Mouse (Mus musculus): ENCODE data around the gene Rnaseh2c. TPM values are rescaled to one million over a fixed set of nuclear protein-coding genes. Genes with fewer than 3 reads are reported as not detected.

Gene Rnaseh2c
- polyA plus RNA-seq, 1 experiment: 47.2 TPM

DNA sequence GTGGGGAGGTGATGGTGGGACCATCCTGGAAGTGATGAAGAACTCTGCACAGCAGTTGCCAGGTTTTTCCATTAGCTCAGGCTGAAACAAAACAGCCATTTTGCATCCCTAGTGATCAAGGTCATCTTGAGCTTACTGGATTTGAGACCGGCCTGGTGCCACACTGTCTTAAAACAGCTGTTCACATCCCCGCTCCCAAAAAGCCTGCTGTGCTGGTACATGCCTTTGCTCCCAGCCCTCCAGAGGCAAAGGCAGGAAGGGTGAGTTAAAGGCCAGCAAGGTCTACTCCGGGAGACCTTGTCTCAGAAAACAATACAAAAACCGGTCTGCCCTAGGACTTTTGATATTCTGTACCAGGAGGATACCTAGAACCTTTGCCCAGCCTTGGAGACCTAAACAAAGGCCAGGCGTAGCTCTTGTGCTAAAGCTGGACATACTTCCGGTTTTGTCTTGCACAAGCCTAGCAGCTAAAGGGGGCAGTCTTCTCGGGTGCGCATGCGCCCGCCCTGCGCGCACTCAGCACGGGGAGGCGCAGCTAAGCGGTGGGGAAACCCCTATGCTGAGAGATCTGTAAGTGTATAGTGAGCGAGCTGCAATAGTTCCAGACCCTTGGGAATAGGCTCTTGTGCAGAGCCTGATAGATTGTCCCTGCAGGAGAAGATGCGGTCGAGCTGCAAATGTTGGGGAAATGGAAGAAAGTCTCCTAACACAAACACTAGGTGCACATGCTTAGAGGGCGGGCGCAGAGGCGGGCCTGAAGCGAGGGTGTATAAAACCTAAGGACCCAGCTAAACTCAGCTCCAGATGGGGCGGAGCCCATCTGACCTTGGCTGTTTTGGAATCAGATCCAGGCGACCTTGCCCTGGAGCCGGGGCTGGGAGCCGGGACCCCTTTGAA lies 47.0 kb downstream of the Rnaseh2c start:
- TF ChIP-seq POLR2A (IDR thresholded peaks at IDR 0.05; ENCODE audit: insufficient read depth, low read length): no peak
- 0 out of 2 replicates have a peak, but pooled peaks have one; percentile 6 for TF ChIP-seq EP300 (IDR thresholded peaks at IDR 0.05; ENCODE audit: insufficient read depth, low read depth, low read length)

DNA sequence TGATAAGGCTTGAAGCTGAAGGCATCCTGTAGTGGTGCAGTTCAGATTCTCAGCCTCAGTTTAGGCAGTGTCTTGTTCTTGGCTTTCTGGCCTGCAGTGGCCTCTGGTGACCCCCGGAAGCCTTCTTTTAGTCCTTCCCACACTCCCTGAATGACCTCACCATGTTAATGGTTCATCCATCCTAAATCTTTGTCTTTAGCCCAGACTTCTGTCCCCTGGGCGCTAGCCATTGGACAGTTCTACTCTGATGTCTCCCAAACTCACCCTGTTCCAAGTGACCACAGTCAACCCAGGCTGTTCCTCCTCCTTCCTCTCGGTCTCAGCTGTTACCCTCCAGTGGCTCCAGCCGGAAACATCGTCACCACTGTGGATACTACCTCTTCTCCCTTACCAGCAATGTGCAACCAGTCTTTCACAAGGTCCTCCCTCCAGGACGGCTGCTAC lies 47.6 kb downstream of the Rnaseh2c start:
- Histone ChIP-seq H3K27ac (ENCODE audit: insufficient read depth, low read length) (peak overlapping the region; percentile 63), H3K4me1 (ENCODE audit: control insufficient read depth, insufficient read depth, low read length) (peaks cover 5% of the 10 kb centered on the region), H3K36me3 (ENCODE audit: control insufficient read depth, insufficient read depth, low read length, poor library complexity, severe bottlenecking) (peaks cover 4% of the 10 kb centered on the region; the same call in 1 of the 2 replicates), H3K9me3 (replicated peaks; ENCODE audit: control insufficient read depth, insufficient read depth, low read length, poor library complexity, severe bottlenecking) (no peaks in the 10 kb centered on the region), H3K9ac (ENCODE audit: low read depth, poor library complexity, severe bottlenecking) (peak overlapping the region; percentile 29), H3K4me3 (ENCODE audit: low read depth, low read length) (peak overlapping the region; percentile 63), H3K27me3 (ENCODE audit: control insufficient read depth, insufficient read depth, low read length, poor library complexity, severe bottlenecking) (no peaks in the 10 kb centered on the region)
- TF ChIP-seq CTCF (IDR thresholded peaks at IDR 0.05; ENCODE audit: low read depth, low read length): no peak
- no peak for TF ChIP-seq EP300 (IDR thresholded peaks at IDR 0.05; ENCODE audit: insufficient read depth, low read depth, low read length)
- TF ChIP-seq POLR2A (IDR thresholded peaks at IDR 0.05; ENCODE audit: insufficient read depth, low read length): no peak

More for the DNA sequence above, 47.0 kb downstream of the Rnaseh2c start:
- Histone ChIP-seq H3K27me3 (ENCODE audit: control insufficient read depth, insufficient read depth, low read length, poor library complexity, severe bottlenecking) (no peaks in the 10 kb centered on the region), H3K4me1 (ENCODE audit: control insufficient read depth, insufficient read depth, low read length) (peaks cover 5% of the 10 kb centered on the region), H3K4me3 (ENCODE audit: low read depth, low read length) (peak overlapping the region; percentile 63), H3K9me3 (replicated peaks; ENCODE audit: control insufficient read depth, insufficient read depth, low read length, poor library complexity, severe bottlenecking) (no peaks in the 10 kb centered on the region), H3K9ac (ENCODE audit: low read depth, poor library complexity, severe bottlenecking) (peak overlapping the region; percentile 29), H3K36me3 (ENCODE audit: control insufficient read depth, insufficient read depth, low read length, poor library complexity, severe bottlenecking) (peaks cover 4% of the 10 kb centered on the region; the same call in 1 of the 2 replicates), H3K27ac (ENCODE audit: insufficient read depth, low read length) (peak overlapping the region; percentile 86)

GRCm38 (mm10) chr19:5651502-5652274 lies 50.0 kb downstream of the Rnaseh2c start:
- Histone ChIP-seq H3K4me3 (ENCODE audit: low read depth, low read length) (no peak overlapping the region), H3K4me1 (ENCODE audit: control insufficient read depth, insufficient read depth, low read length) (peaks cover 5% of the 10 kb centered on the region), H3K9me3 (replicated peaks; ENCODE audit: control insufficient read depth, insufficient read depth, low read length, poor library complexity, severe bottlenecking) (no peaks in the 10 kb centered on the region), H3K27me3 (ENCODE audit: control insufficient read depth, insufficient read depth, low read length, poor library complexity, severe bottlenecking) (no peaks in the 10 kb centered on the region), H3K9ac (ENCODE audit: low read depth, poor library complexity, severe bottlenecking) (no peak overlapping the region), H3K27ac (ENCODE audit: insufficient read depth, low read length) (no peak overlapping the region), H3K36me3 (ENCODE audit: control insufficient read depth, insufficient read depth, low read length, poor library complexity, severe bottlenecking) (no peaks in the 10 kb centered on the region)
- TF ChIP-seq POLR2A (IDR thresholded peaks at IDR 0.05; ENCODE audit: insufficient read depth, low read length): no peak
- TF ChIP-seq CTCF (IDR thresholded peaks at IDR 0.05; ENCODE audit: low read depth, low read length): no peak
- TF ChIP-seq EP300 (IDR thresholded peaks at IDR 0.05; ENCODE audit: insufficient read depth, low read depth, low read length): no peak

GRCm38 (mm10) chr19:5652570-5652969 lies 50.9 kb downstream of the Rnaseh2c start:
- Histone ChIP-seq H3K27ac (ENCODE audit: insufficient read depth, low read length) (no peak overlapping the region), H3K4me3 (ENCODE audit: low read depth, low read length) (no peak overlapping the region), H3K36me3 (ENCODE audit: control insufficient read depth, insufficient read depth, low read length, poor library complexity, severe bottlenecking) (no peaks in the 10 kb centered on the region), H3K4me1 (ENCODE audit: control insufficient read depth, insufficient read depth, low read length) (peaks cover 5% of the 10 kb centered on the region), H3K27me3 (ENCODE audit: control insufficient read depth, insufficient read depth, low read length, poor library complexity, severe bottlenecking) (no peaks in the 10 kb centered on the region), H3K9ac (ENCODE audit: low read depth, poor library complexity, severe bottlenecking) (no peak overlapping the region), H3K9me3 (replicated peaks; ENCODE audit: control insufficient read depth, insufficient read depth, low read length, poor library complexity, severe bottlenecking) (no peaks in the 10 kb centered on the region)
- no peak for TF ChIP-seq EP300 (IDR thresholded peaks at IDR 0.05; ENCODE audit: insufficient read depth, low read depth, low read length)

GRCm38 (mm10) chr19:5653969-5654719 lies 52.5 kb downstream of the Rnaseh2c start:
- peaks cover 2% of the 10 kb centered on the region for H3K4me1 ChIP-seq (ENCODE audit: control insufficient read depth, insufficient read depth, low read length)
- H3K27me3 ChIP-seq (ENCODE audit: control insufficient read depth, insufficient read depth, low read length, poor library complexity, severe bottlenecking): no peaks in the 10 kb centered on the region
- no peaks in the 10 kb centered on the region for H3K36me3 ChIP-seq (ENCODE audit: control insufficient read depth, insufficient read depth, low read length, poor library complexity, severe bottlenecking)
- TF ChIP-seq CTCF (IDR thresholded peaks at IDR 0.05; ENCODE audit: low read depth, low read length) (no peak), POLR2A (IDR thresholded peaks at IDR 0.05; ENCODE audit: insufficient read depth, low read length) (peak; percentile 36)
- no peak overlapping the region for H3K27ac ChIP-seq (ENCODE audit: insufficient read depth, low read length)
- H3K9me3 ChIP-seq (replicated peaks; ENCODE audit: control insufficient read depth, insufficient read depth, low read length, poor library complexity, severe bottlenecking): no peaks in the 10 kb centered on the region
- peak overlapping the region; percentile 73 for H3K4me3 ChIP-seq (ENCODE audit: low read depth, low read length)
- H3K9ac ChIP-seq (ENCODE audit: low read depth, poor library complexity, severe bottlenecking): peak overlapping the region; percentile 49
